Mouse (Mus musculus): ENCODE results near the gene Ssbp2. TPM values are rescaled to one million over a fixed set of nuclear protein-coding genes. Genes with fewer than 3 reads are reported as not detected.

The Ssbp2 gene
- polyA plus RNA-seq (2017; shearing (Covaris generic)) = 100 to 1,000 TPM in 1 of 2 experiments, 10 to 100 TPM in 1; 62.1 to 132 TPM

GRCm38 (mm10) chr13:91459896-91460620, at the start of gene Ssbp2:
Gene Ssbp2 (plus strand): TSS chr13:91460283.

GRCm38 (mm10) chr13:91741280-91742047, 281.4 kb downstream of the Ssbp2 start, which contains the start of gene Acot12:
Gene Acot12 (plus strand): TSS chr13:91741512.

Other genes with a start within 250 kb of the Ssbp2 start
- 10 to 100 TPM; 18.4 to 19.6 TPM for gene Atg10, start 236.3 kb upstream of the Ssbp2 start, polyA plus RNA-seq (2017; shearing (Covaris generic))

Measured in activated CD4-positive, CD25-positive, alpha-beta regulatory T cell (primary cell).